Mouse (Mus musculus): ENCODE data around the gene Dtx3.

GRCm38 (mm10) chr10:127176228-127176627, 19.3 kb downstream of the Dtx3 start:
- TF ChIP-seq EP300 (IDR thresholded peaks at IDR 0.05; ENCODE audit: low read depth) (no peak), CTCF (IDR thresholded peaks at IDR 0.05; ENCODE audit: low read depth) (no peak)

All from heart, postnatal 0 days (tissue).